Mouse (Mus musculus) erythroblast, embryonic 14.5 days (primary cell): ENCODE data around the gene Slc12a6. TPM values are rescaled to one million over a fixed set of nuclear protein-coding genes. Genes with fewer than 3 reads are reported as not detected.

Source experiments
- H3K27me3 ChIP-seq: 2 replicates; pipeline ENCODE4 v1.6.1; 2012; ENCODE audit warnings: inconsistent platforms; ENCODE audit not compliant: control insufficient read depth
- H3K36me3 ChIP-seq: 2 replicates; pipeline ENCODE4 v1.6.1; 2012; ENCODE audit warnings: mild to moderate bottlenecking, inconsistent platforms; ENCODE audit not compliant: control insufficient read depth
- H3K4me1 ChIP-seq: 2 replicates; pipeline ENCODE4 v1.6.1; 2012; ENCODE audit warnings: inconsistent platforms; ENCODE audit not compliant: control insufficient read depth
- H3K4me3 ChIP-seq: replicated peaks from 2 replicates; pipeline ENCODE3; 2012; ENCODE audit warnings: moderate library complexity, mild to moderate bottlenecking, inconsistent platforms
- H3K9me3 ChIP-seq: 2 replicates; pipeline ENCODE4 v1.6.1; 2012; ENCODE audit warnings: low read length, inconsistent platforms, mixed read lengths; ENCODE audit not compliant: control insufficient read depth
- GATA1 ChIP-seq: IDR thresholded peaks from 2 replicates; pipeline ENCODE4 v1.6.1; 2012; ENCODE audit warnings: low read length, inconsistent platforms, mixed read lengths
- TAL1 ChIP-seq: IDR thresholded peaks from 3 replicates; pipeline ENCODE4 v1.6.1; 2012; ENCODE audit warnings: low read length, inconsistent platforms, mixed read lengths
- polyA plus RNA-seq: library from polyadenylated mRNA; stranded (reverse); fragments of >175 nt; gene quantifications from 2 replicates; pipeline ENCODE4 v1.2.3, GENCODE M21; 2012

Gene Slc12a6
- polyA plus RNA-seq, 1 experiment = 0.47 TPM

GRCm38 (mm10) chr2:112259241-112259962 is 6.2 kb upstream of the Slc12a6 start, which contains the start of gene Nutm1:
Gene Nutm1, minus strand, starts transcription at chr2:112259291.
- Histone ChIP-seq H3K36me3 (no peaks in the 10 kb centered on the region), H3K27me3 (no peaks in the 10 kb centered on the region), H3K4me1 (peaks cover 29% of the 10 kb centered on the region), H3K4me3 (no peak within 1 kb of the TSS), H3K9me3 (no peaks in the 10 kb centered on the region)
- no peak for TF ChIP-seq GATA1
- no peak for TF ChIP-seq TAL1

- H3K4me3 ChIP-seq = peak within 1 kb of the TSS; percentile 92
- no peaks in the 10 kb centered on the region for H3K27me3 ChIP-seq
- H3K4me1 ChIP-seq = peaks cover 50% of the 10 kb centered on the region
- H3K36me3 ChIP-seq = no peaks in the 10 kb centered on the region
- TF ChIP-seq GATA1 (no peak), TAL1 (no peak)
- no peaks in the 10 kb centered on the region for H3K9me3 ChIP-seq
Measured at GRCm38 (mm10) chr2:112261748-112262653, 3.6 kb upstream of the Slc12a6 start, which contains the start of gene Nop10. Gene Nop10, plus strand, starts transcription at chr2:112261926.

- H3K9me3 ChIP-seq = no peaks in the 10 kb centered on the region
- TF ChIP-seq GATA1 (no peak), TAL1 (no peak)
- H3K27me3 ChIP-seq = no peaks in the 10 kb centered on the region
- peak overlapping the region; percentile 92 for H3K4me3 ChIP-seq
- no peaks in the 10 kb centered on the region for H3K36me3 ChIP-seq
- H3K4me1 ChIP-seq = peaks cover 55% of the 10 kb centered on the region
Measured at GRCm38 (mm10) chr2:112262779-112263295, 2.8 kb upstream of the Slc12a6 start.

GRCm38 (mm10) chr2:112264364-112264763 is 1.3 kb upstream of the Slc12a6 start:
- Histone ChIP-seq H3K36me3 (peaks cover 4% of the 10 kb centered on the region), H3K27me3 (no peaks in the 10 kb centered on the region), H3K4me1 (peaks cover 66% of the 10 kb centered on the region), H3K4me3 (no peak overlapping the region), H3K9me3 (no peaks in the 10 kb centered on the region)
- TF ChIP-seq GATA1 = no peak
- no peak for TF ChIP-seq TAL1

GRCm38 (mm10) chr2:112266242-112266592 is 592 bp downstream of the Slc12a6 start, which contains the start of gene Gm21985:
Gene Gm21985, plus strand, starts transcription at chr2:112266314.
- peak within 1 kb of the TSS; percentile 100 for H3K4me3 ChIP-seq
- peaks cover 76% of the 10 kb centered on the region for H3K4me1 ChIP-seq
- H3K36me3 ChIP-seq = peaks cover 13% of the 10 kb centered on the region
- no peaks in the 10 kb centered on the region for H3K27me3 ChIP-seq
- peak; percentile 67 for TF ChIP-seq GATA1
- TF ChIP-seq TAL1 = no peak
- no peaks in the 10 kb centered on the region for H3K9me3 ChIP-seq

GRCm38 (mm10) chr2:112266780-112267179 is 1.2 kb downstream of the Slc12a6 start:
- H3K27me3 ChIP-seq = no peaks in the 10 kb centered on the region
- peaks cover 76% of the 10 kb centered on the region for H3K4me1 ChIP-seq
- no peaks in the 10 kb centered on the region for H3K9me3 ChIP-seq
- H3K4me3 ChIP-seq = peak overlapping the region; percentile 100
- peaks cover 19% of the 10 kb centered on the region for H3K36me3 ChIP-seq
- TF ChIP-seq TAL1 (no peak), GATA1 (no peak)

- Histone ChIP-seq H3K9me3 (no peaks in the 10 kb centered on the region), H3K4me1 (peaks cover 74% of the 10 kb centered on the region), H3K36me3 (peaks cover 24% of the 10 kb centered on the region), H3K4me3 (peak overlapping the region; percentile 100), H3K27me3 (no peaks in the 10 kb centered on the region)
- TF ChIP-seq GATA1 (no peak), TAL1 (no peak)
Measured at GRCm38 (mm10) chr2:112267547-112268269, 2.1 kb downstream of the Slc12a6 start.

GRCm38 (mm10) chr2:112270011-112270410 is 4.4 kb downstream of the Slc12a6 start:
- no peak for TF ChIP-seq TAL1
- no peak for TF ChIP-seq GATA1
- H3K4me3 ChIP-seq = no peak overlapping the region

GRCm38 (mm10) chr2:112272909-112273308 is 7.3 kb downstream of the Slc12a6 start:
- Histone ChIP-seq H3K27me3 (no peaks in the 10 kb centered on the region), H3K4me3 (no peak overlapping the region), H3K9me3 (no peaks in the 10 kb centered on the region), H3K36me3 (peaks cover 45% of the 10 kb centered on the region), H3K4me1 (peaks cover 49% of the 10 kb centered on the region)
- TF ChIP-seq GATA1 (no peak), TAL1 (no peak)

More at GRCm38 (mm10) chr2:112270011-112270410, 4.4 kb downstream of the Slc12a6 start:
- peaks cover 41% of the 10 kb centered on the region for H3K36me3 ChIP-seq
- peaks cover 67% of the 10 kb centered on the region for H3K4me1 ChIP-seq
- no peaks in the 10 kb centered on the region for H3K27me3 ChIP-seq
- no peaks in the 10 kb centered on the region for H3K9me3 ChIP-seq
